Mouse (Mus musculus) lung, adult 2 months (tissue): ENCODE results near the gene Zfp511.

Source experiments
- CTCF ChIP-seq: fragments of 200-500 bp; IDR thresholded peaks from 2 replicates; pipeline ENCODE4 v1.5.1; 2011; ENCODE audit warnings: mild to moderate bottlenecking, low read length, control low read depth; ENCODE audit not compliant: insufficient read depth
- POLR2A ChIP-seq: fragments of 200-500 bp; IDR thresholded peaks from 2 replicates; pipeline ENCODE4 v1.6.1; 2011; ENCODE audit warnings: low read depth, mild to moderate bottlenecking, control low read depth, low read length, borderline replicate concordance; ENCODE audit errors: extremely low read depth

GRCm38 (mm10) chr7:139994676-139995075, 41.5 kb upstream of the Zfp511 start:
- TF ChIP-seq CTCF, result peak; percentile 47
- TF ChIP-seq POLR2A, result no peak
